Mouse (Mus musculus) thymus, postnatal 4 days (tissue): ENCODE data around the gene Pwp1.
"Not testable (repeated sequence)": the region's sequence is repeated elsewhere in the genome, so short reads cannot be mapped to it uniquely, and the experiment has no call there.

Experiments
- DNase-seq: peaks from one replicate; pipeline ENCODE4 v3.0.0; 2021

Gene Pwp1

GRCm38 (mm10) chr10:85829085-85829853 is at the start of gene Pwp1:
Gene Pwp1 (plus strand): TSS chr10:85829494.
- DNase-seq, result peak; percentile 65

GRCm38 (mm10) chr10:85822143-85822696 is 7.1 kb upstream of the Pwp1 start:
- not testable (repeated sequence) for DNase-seq

- DNase-seq, result not testable (repeated sequence)
These were observed 5.5 kb upstream of the Pwp1 start for GRCm38 (mm10) chr10:85823752-85824151.

- DNase-seq, result not testable (repeated sequence)
These were observed 591 bp upstream of the Pwp1 start for GRCm38 (mm10) chr10:85828722-85829084.

GRCm38 (mm10) chr10:85846105-85846862 is 17.0 kb downstream of the Pwp1 start:
- no peak for DNase-seq

GRCm38 (mm10) chr10:85871698-85872478 is 42.6 kb downstream of the Pwp1 start:
- DNase-seq, result peak; percentile 96

GRCm38 (mm10) chr10:85872479-85872773 is 43.1 kb downstream of the Pwp1 start:
- DNase-seq, result no peak

GRCm38 (mm10) chr10:85873861-85874544 is 44.7 kb downstream of the Pwp1 start:
- DNase-seq, result no peak

GRCm38 (mm10) chr10:85875812-85876211 is 46.5 kb downstream of the Pwp1 start:
- DNase-seq, result no peak

GRCm38 (mm10) chr10:85879886-85880486 is 50.7 kb downstream of the Pwp1 start:
- DNase-seq, result no peak

- peak; percentile 97 for DNase-seq
These were observed 87.4 kb downstream of the Pwp1 start, which contains the start of gene Prdm4 for GRCm38 (mm10) chr10:85916498-85917309. Gene Prdm4 (minus strand): TSS chr10:85917142.

- peak; percentile 27 for DNase-seq
These were observed 98.6 kb downstream of the Pwp1 start, which contains the start of gene Ascl4 for GRCm38 (mm10) chr10:85927676-85928445. Gene Ascl4 (plus strand): TSS chr10:85927681.

- peak; percentile 86 for DNase-seq
These were observed 99.4 kb downstream of the Pwp1 start for GRCm38 (mm10) chr10:85928499-85929207.

GRCm38 (mm10) chr10:85929208-85929591 is 99.9 kb downstream of the Pwp1 start:
- DNase-seq, result no peak

- DNase-seq, result no peak
These were observed 100.7 kb downstream of the Pwp1 start for GRCm38 (mm10) chr10:85929962-85930361.

- DNase-seq, result no peak
These were observed 107.1 kb downstream of the Pwp1 start for GRCm38 (mm10) chr10:85936280-85936965.
